Mouse (Mus musculus) heart, embryonic 14.5 days (tissue): ENCODE data around the gene Kctd18. TPM values are rescaled to one million over a fixed set of nuclear protein-coding genes. Genes with fewer than 3 reads are reported as not detected.

Experiments
- ATAC-seq: fragments of 200-750 bp; cut with Nextera tagmentation; 2 replicates; pipeline ENCODE4 v1.8.0; 2017; ENCODE audit warnings: low read depth, moderate TSS enrichment; ENCODE audit not compliant: insufficient number of reproducible peaks, insufficient read depth, low FRiP score
- H3K27ac ChIP-seq, 2 experiments: fragments of 200-500 bp in 1 of 2; fragments of 300-500 bp in 1 of 2; sonication (generic) in 1 of 2; replicated peaks in 1 of 2; 2 replicates each; pipeline ENCODE4 v1.5.1; 2012 to 2014; ENCODE audit warnings: low read depth in 2 of 2, low read length in 2 of 2, control low read depth in 1 of 2, mild to moderate bottlenecking in 1 of 2, mixed read lengths in 1 of 2; ENCODE audit not compliant: control insufficient read depth in 1 of 2, insufficient read depth in 1 of 2
- H3K27me3 ChIP-seq: fragments of 300-500 bp; sonication (generic); 2 replicates; pipeline ENCODE4 v1.6.1; 2014; ENCODE audit warnings: mild to moderate bottlenecking, low read length, control low read depth; ENCODE audit not compliant: control insufficient read depth, insufficient read depth
- H3K36me3 ChIP-seq: fragments of 300-500 bp; sonication (generic); 2 replicates; pipeline ENCODE4 v1.6.1; 2014; ENCODE audit warnings: mild to moderate bottlenecking, control low read depth, low read length, mixed read lengths; ENCODE audit not compliant: control insufficient read depth, insufficient read depth
- H3K4me1 ChIP-seq, 2 experiments: fragments of 200-500 bp in 1 of 2; fragments of 300-500 bp in 1 of 2; sonication (generic) in 1 of 2; 2 replicates each; pipeline ENCODE4 v1.6.1; 2012 to 2014; ENCODE audit warnings: low read length in 2 of 2, control low read depth in 1 of 2, mixed read lengths in 1 of 2; ENCODE audit not compliant: control insufficient read depth in 2 of 2, insufficient read depth in 2 of 2
- H3K4me2 ChIP-seq: fragments of 300-500 bp; sonication (generic); 2 replicates; pipeline ENCODE4 v1.6.1; 2014; ENCODE audit warnings: mild to moderate bottlenecking, low read length
- H3K4me3 ChIP-seq, 2 experiments: fragments of 200-500 bp in 1 of 2; fragments of 300-500 bp in 1 of 2; sonication (generic) in 1 of 2; 2 replicates each; pipeline ENCODE4 v1.5.1; 2012 to 2014; ENCODE audit warnings: low read length in 2 of 2, mild to moderate bottlenecking in 2 of 2, control low read depth in 1 of 2, low read depth in 1 of 2, moderate library complexity in 1 of 2; ENCODE audit not compliant: control insufficient read depth in 1 of 2, insufficient read depth in 1 of 2
- H3K9ac ChIP-seq: fragments of 300-500 bp; sonication (generic); 2 replicates; pipeline ENCODE4 v1.6.1; 2014; ENCODE audit warnings: mild to moderate bottlenecking, low read length
- H3K9me3 ChIP-seq: fragments of 300-500 bp; sonication (generic); 2 replicates; pipeline ENCODE4 v1.6.1; 2016; ENCODE audit warnings: low read length, control low read depth; ENCODE audit not compliant: control insufficient read depth
- WGBS: fragments of 180-500 bp; shearing (Covaris S2); extraction: QIAGEN DNeasy Blood & Tissue Kit; methylation state at CpG from one replicate; pipeline ENCODE4 v1.1.7; 2014; 5-methylcytosine and 5-hydroxymethylcytosine counted together
- polyA plus RNA-seq: library from polyadenylated mRNA; unstranded; fragments of >200 nt; fragmentation: Nextera tagmentation; extraction: Ambion mirVana; gene quantifications from 2 replicates; pipeline ENCODE4 v1.2.1, GENCODE M21; 2014

The Kctd18 gene
- 11.1 and 11.3 TPM in 2 replicates for polyA plus RNA-seq

GRCm38 (mm10) chr1:58018856-58019255 lies at the start of gene Kctd18:
Kctd18 (minus strand) TSS chr1:58018956.
- Histone ChIP-seq H3K36me3 (peaks cover 86% of the 10 kb centered on the region), H3K9me3 (no peaks in the 10 kb centered on the region)
- 96% methylated on average over 7 of the region's 7 CpGs for WGBS

GRCm38 (mm10) chr1:58065606-58066005 lies 46.9 kb upstream of the Kctd18 start:
- Histone ChIP-seq H3K27me3 (no peaks in the 10 kb centered on the region), H3K4me3 (no peak overlapping the region), H3K4me1 (no peaks in the 10 kb centered on the region)

More at GRCm38 (mm10) chr1:58018856-58019255, at the start of gene Kctd18:
- Histone ChIP-seq H3K4me3 (no peak within 1 kb of the TSS), H3K4me2 (no peak within 1 kb of the TSS), H3K27ac (no peak within 1 kb of the TSS), H3K4me1 (no peaks in the 10 kb centered on the region), H3K27me3 (no peaks in the 10 kb centered on the region), H3K9ac (no peak within 1 kb of the TSS)
- ATAC-seq = no peak

GRCm38 (mm10) chr1:58065151-58065550 lies 46.4 kb upstream of the Kctd18 start:
- Histone ChIP-seq H3K9me3 (no peaks in the 10 kb centered on the region), H3K4me2 (no peak overlapping the region), H3K36me3 (no peaks in the 10 kb centered on the region), H3K4me3 (no peak overlapping the region), H3K4me1 (no peaks in the 10 kb centered on the region), H3K27ac (no peak overlapping the region), H3K27me3 (no peaks in the 10 kb centered on the region), H3K9ac (no peak overlapping the region)
- no peak for ATAC-seq
- 86% methylated on average over 5 of the region's 5 CpGs for WGBS

More at GRCm38 (mm10) chr1:58065606-58066005, 46.9 kb upstream of the Kctd18 start:
- H3K27ac ChIP-seq = no peak overlapping the region
- ATAC-seq = no peak
- H3K9ac ChIP-seq = no peak overlapping the region
- H3K4me2 ChIP-seq = no peak overlapping the region
- H3K9me3 ChIP-seq = no peaks in the 10 kb centered on the region
- WGBS = 77% methylated on average over 3 of the region's 3 CpGs
- H3K36me3 ChIP-seq = no peaks in the 10 kb centered on the region

GRCm38 (mm10) chr1:58062131-58062530 lies 43.4 kb upstream of the Kctd18 start:
- Histone ChIP-seq H3K27ac (no peak overlapping the region), H3K27me3 (no peaks in the 10 kb centered on the region), H3K9ac (no peak overlapping the region), H3K4me2 (no peak overlapping the region), H3K4me1 (no peaks in the 10 kb centered on the region), H3K9me3 (no peaks in the 10 kb centered on the region), H3K36me3 (no peaks in the 10 kb centered on the region), H3K4me3 (no peak overlapping the region)
- WGBS = 86% methylated on average over 7 of the region's 7 CpGs
- ATAC-seq = no peak

- Histone ChIP-seq H3K27me3 (no peaks in the 10 kb centered on the region), H3K36me3 (no peaks in the 10 kb centered on the region), H3K4me2 (no peak overlapping the region), H3K4me1 (no peaks in the 10 kb centered on the region), H3K9me3 (no peaks in the 10 kb centered on the region), H3K4me3 (no peak overlapping the region), H3K9ac (no peak overlapping the region), H3K27ac (no peak overlapping the region)
- WGBS = 91% methylated on average over 4 of the region's 4 CpGs
- ATAC-seq = no peak
These were observed 40.1 kb upstream of the Kctd18 start for GRCm38 (mm10) chr1:58058846-58059245.

GRCm38 (mm10) chr1:58056939-58057338 lies 38.2 kb upstream of the Kctd18 start:
- no peak overlapping the region for H3K4me3 ChIP-seq
- H3K4me1 ChIP-seq = no peaks in the 10 kb centered on the region
- peak overlapping the region; percentile 11; the same call in 1 of the 2 replicates for H3K4me2 ChIP-seq
- H3K9ac ChIP-seq = no peak overlapping the region
- 62% methylated on average over 11 of the region's 11 CpGs for WGBS
- peak overlapping the region; percentile 22 to 51; a peak in 2 of 4 replicates for H3K27ac ChIP-seq
- H3K9me3 ChIP-seq = no peaks in the 10 kb centered on the region
- H3K27me3 ChIP-seq = no peaks in the 10 kb centered on the region
- H3K36me3 ChIP-seq = no peaks in the 10 kb centered on the region
- no peak for ATAC-seq

- no peaks in the 10 kb centered on the region for H3K36me3 ChIP-seq
- no peak overlapping the region for H3K4me3 ChIP-seq
- no peak for ATAC-seq
- WGBS = 72% methylated on average over 13 of the region's 13 CpGs
- peak overlapping the region; percentile 11; the same call in 1 of the 2 replicates for H3K4me2 ChIP-seq
- no peaks in the 10 kb centered on the region for H3K27me3 ChIP-seq
- no peaks in the 10 kb centered on the region for H3K4me1 ChIP-seq
- 0 out of 4 replicates have a peak overlapping the region, but pooled peaks of 1 of the 2 experiments have one; percentile 51 for H3K27ac ChIP-seq
- no peak overlapping the region for H3K9ac ChIP-seq
- H3K9me3 ChIP-seq = no peaks in the 10 kb centered on the region
These were observed 37.5 kb upstream of the Kctd18 start for GRCm38 (mm10) chr1:58056074-58056807.
